Mouse (Mus musculus): ENCODE measurements around the gene Pgk2. TPM values are rescaled to one million over a fixed set of nuclear protein-coding genes. Genes with fewer than 3 reads are reported as not detected.
"Not testable (repeated sequence)": the region's sequence is repeated elsewhere in the genome, so short reads cannot be mapped to it uniquely, and the experiment has no call there.

The Pgk2 gene
- total and polyA plus RNA-seq, 3 experiments, result not detected

- Histone ChIP-seq H3K4me2 (ENCODE audit: insufficient read depth, low read depth, poor library complexity, severe bottlenecking) (no peak within 1 kb of the TSS), H3K27ac (ENCODE audit: insufficient read depth, low read depth) (no peak within 1 kb of the TSS), H3K27me3 (replicated peaks) (no peaks in the 10 kb centered on the region), H3K79me2 (replicated peaks; ENCODE audit: control insufficient read depth, extremely low read depth, insufficient read depth, poor library complexity, severe bottlenecking) (no peaks in the 10 kb centered on the region), H3K4me3 (replicated peaks in 1 of 3; ENCODE audit: low read depth in 2 of 3, low read length in 2 of 3, poor library complexity in 1 of 3) (no peak within 1 kb of the TSS), H3K36me3 (replicated peaks in 1 of 2; ENCODE audit: control insufficient read depth in 1 of 2, insufficient read depth in 1 of 2, low read length in 1 of 2) (no peaks in the 10 kb centered on the region), H3K9ac (ENCODE audit: insufficient read depth, low read depth) (no peak within 1 kb of the TSS), H3K4me1 (ENCODE audit: control insufficient read depth in 1 of 2, insufficient read depth in 2 of 2) (no peaks in the 10 kb centered on the region), H3K9me3 (replicated peaks; ENCODE audit: low read length) (peaks cover 4% of the 10 kb centered on the region)
- in situ Hi-C loops (cut with MboI; ENCODE audit: low pct_ligation_motif_present, low pct_unique_long_range_greater_than_20kb, low sequenced_read_pairs) (no loop called here), dilution Hi-C loops (cut with MboI; ENCODE audit: extremely low pct_ligation_motif_present, extremely low pct_unique_long_range_greater_than_20kb, low sequenced_read_pairs) (no loop called here)
- no peak for DNase-seq (ENCODE audit: extremely low read depth)
- TF ChIP-seq MAFK (IDR thresholded peaks at IDR 0.05; ENCODE audit: insufficient replicate concordance, low read length), result no peak
- TF ChIP-seq NRF1 (IDR thresholded peaks at IDR 0.05; ENCODE audit: low read depth, low read length), result no peak
- no peak for TF ChIP-seq CHD1 (IDR thresholded peaks at IDR 0.05; ENCODE audit: low read depth, low read length)
- no peak for TF ChIP-seq KAT2A (IDR thresholded peaks at IDR 0.05; ENCODE audit: insufficient replicate concordance, low read length)
- no peak for TF ChIP-seq SIN3A (IDR thresholded peaks at IDR 0.05; ENCODE audit: low read length)
- TF ChIP-seq POLR2AphosphoS2 (IDR thresholded peaks at IDR 0.05; ENCODE audit: low read depth, low read length), result no peak
- TF ChIP-seq ZNF384 (IDR thresholded peaks at IDR 0.05; ENCODE audit: low read depth, low read length), result no peak
- TF ChIP-seq ELF1 (IDR thresholded peaks at IDR 0.05; ENCODE audit: low read depth, low read length), result no peak
- no peak for TF ChIP-seq ZKSCAN1 (IDR thresholded peaks at IDR 0.05; ENCODE audit: borderline replicate concordance, low read depth, low read length)
- no peak for TF ChIP-seq CTCF (conservative IDR thresholded peaks at IDR 0.05 in 1 of 2, IDR thresholded peaks at IDR 0.05 in 1 of 2; ENCODE audit: low read depth in 2 of 2, low read length in 2 of 2)
- no peak for TF ChIP-seq JUN (IDR thresholded peaks at IDR 0.05; ENCODE audit: insufficient read depth, low read depth, low read length)
- TF ChIP-seq IRF4 (IDR thresholded peaks at IDR 0.05; ENCODE audit: low read depth, low read length), result no peak
- no peak for TF ChIP-seq SMC3 (IDR thresholded peaks at IDR 0.05; ENCODE audit: low read depth, low read length)
- TF ChIP-seq USF1 (IDR thresholded peaks at IDR 0.05; ENCODE audit: low read depth, low read length), result no peak
- TF ChIP-seq MXI1 (IDR thresholded peaks at IDR 0.05; ENCODE audit: low read depth, low read length), result no peak
- no peak for TF ChIP-seq PAX5 (IDR thresholded peaks at IDR 0.05; ENCODE audit: low read length)
- no peak for TF ChIP-seq POLR2A (IDR thresholded peaks at IDR 0.05; ENCODE audit: low read depth, low read length)
- no peak for TF ChIP-seq MAX (IDR thresholded peaks at IDR 0.05; ENCODE audit: low read length)
- no peak for TF ChIP-seq CHD2 (IDR thresholded peaks at IDR 0.05; ENCODE audit: low read length)
Observed at GRCm38 (mm10) chr17:40242135-40242534, 33.7 kb upstream of the Pgk2 start, which contains the start of gene Crisp3. Crisp3 (minus strand) TSS chr17:40242288.

- dilution Hi-C loops (cut with MboI; ENCODE audit: extremely low pct_ligation_motif_present, extremely low pct_unique_long_range_greater_than_20kb, low sequenced_read_pairs); in situ Hi-C loops (cut with MboI; ENCODE audit: low pct_ligation_motif_present, low pct_unique_long_range_greater_than_20kb, low sequenced_read_pairs); H3K4me2 ChIP-seq (ENCODE audit: insufficient read depth, low read depth, poor library complexity, severe bottlenecking); H3K27me3 ChIP-seq (replicated peaks); H3K4me1 ChIP-seq (ENCODE audit: control insufficient read depth in 1 of 2, insufficient read depth in 2 of 2); H3K9ac ChIP-seq (ENCODE audit: insufficient read depth, low read depth); H3K36me3 ChIP-seq (replicated peaks in 1 of 2; ENCODE audit: control insufficient read depth in 1 of 2, insufficient read depth in 1 of 2, low read length in 1 of 2); DNase-seq (ENCODE audit: extremely low read depth); H3K79me2 ChIP-seq (replicated peaks; ENCODE audit: control insufficient read depth, extremely low read depth, insufficient read depth, poor library complexity, severe bottlenecking); H3K4me3 ChIP-seq (replicated peaks in 1 of 3; ENCODE audit: low read depth in 2 of 3, low read length in 2 of 3, poor library complexity in 1 of 3); H3K27ac ChIP-seq (ENCODE audit: insufficient read depth, low read depth): not testable (repeated sequence)
- H3K9me3 ChIP-seq (replicated peaks; ENCODE audit: low read length), result peaks cover 17% of the 10 kb centered on the region
Observed at GRCm38 (mm10) chr17:40201803-40202202, 6.6 kb downstream of the Pgk2 start.

GRCm38 (mm10) chr17:40190192-40190591, 18.2 kb downstream of the Pgk2 start:
- H3K36me3 ChIP-seq (replicated peaks in 1 of 2; ENCODE audit: control insufficient read depth in 1 of 2, insufficient read depth in 1 of 2, low read length in 1 of 2); H3K27me3 ChIP-seq (replicated peaks); H3K79me2 ChIP-seq (replicated peaks; ENCODE audit: control insufficient read depth, extremely low read depth, insufficient read depth, poor library complexity, severe bottlenecking); H3K9ac ChIP-seq (ENCODE audit: insufficient read depth, low read depth); H3K4me3 ChIP-seq (replicated peaks in 1 of 3; ENCODE audit: low read depth in 2 of 3, low read length in 2 of 3, poor library complexity in 1 of 3); H3K9me3 ChIP-seq (replicated peaks; ENCODE audit: low read length); H3K4me2 ChIP-seq (ENCODE audit: insufficient read depth, low read depth, poor library complexity, severe bottlenecking); in situ Hi-C loops (cut with MboI; ENCODE audit: low pct_ligation_motif_present, low pct_unique_long_range_greater_than_20kb, low sequenced_read_pairs); H3K27ac ChIP-seq (ENCODE audit: insufficient read depth, low read depth); DNase-seq (ENCODE audit: extremely low read depth); H3K4me1 ChIP-seq (ENCODE audit: control insufficient read depth in 1 of 2, insufficient read depth in 2 of 2); dilution Hi-C loops (cut with MboI; ENCODE audit: extremely low pct_ligation_motif_present, extremely low pct_unique_long_range_greater_than_20kb, low sequenced_read_pairs): not testable (repeated sequence)

- DNase-seq (ENCODE audit: extremely low read depth); H3K4me1 ChIP-seq (ENCODE audit: control insufficient read depth in 1 of 2, insufficient read depth in 2 of 2); H3K27ac ChIP-seq (ENCODE audit: insufficient read depth, low read depth); H3K4me2 ChIP-seq (ENCODE audit: insufficient read depth, low read depth, poor library complexity, severe bottlenecking); H3K4me3 ChIP-seq (replicated peaks in 1 of 3; ENCODE audit: low read depth in 2 of 3, low read length in 2 of 3, poor library complexity in 1 of 3); H3K79me2 ChIP-seq (replicated peaks; ENCODE audit: control insufficient read depth, extremely low read depth, insufficient read depth, poor library complexity, severe bottlenecking); H3K36me3 ChIP-seq (replicated peaks in 1 of 2; ENCODE audit: control insufficient read depth in 1 of 2, insufficient read depth in 1 of 2, low read length in 1 of 2); H3K9me3 ChIP-seq (replicated peaks; ENCODE audit: low read length); in situ Hi-C loops (cut with MboI; ENCODE audit: low pct_ligation_motif_present, low pct_unique_long_range_greater_than_20kb, low sequenced_read_pairs); H3K9ac ChIP-seq (ENCODE audit: insufficient read depth, low read depth); H3K27me3 ChIP-seq (replicated peaks); dilution Hi-C loops (cut with MboI; ENCODE audit: extremely low pct_ligation_motif_present, extremely low pct_unique_long_range_greater_than_20kb, low sequenced_read_pairs): not testable (repeated sequence)
Observed at GRCm38 (mm10) chr17:40157729-40158359, 50.6 kb downstream of the Pgk2 start.
